Mouse (Mus musculus): ENCODE results near the gene Ldlrad3. TPM values are rescaled to one million over a fixed set of nuclear protein-coding genes. Genes with fewer than 3 reads are reported as not detected.

Ldlrad3 gene
- total RNA-seq, 2 experiments from 2014 or later = 8.9 to 9.9 TPM

Other genes with a start within 250 kb of the Ldlrad3 start
- 100 to 1,000 TPM; 173 to 177 TPM for gene Trim44, start 221.4 kb upstream of the Ldlrad3 start, total RNA-seq (2021)

Measured in left cerebral cortex, postnatal 36 days (tissue).